Mouse (Mus musculus) embryonic facial prominence, embryonic 15.5 days (tissue): ENCODE results near the gene Ankrd44. TPM values are rescaled to one million over a fixed set of nuclear protein-coding genes. Genes with fewer than 3 reads are reported as not detected.

Experiments
- ATAC-seq: fragments of 200-750 bp; cut with Nextera tagmentation; 2 replicates; pipeline ENCODE4 v1.8.0; 2017; ENCODE audit warnings: low read depth, moderate TSS enrichment; ENCODE audit not compliant: insufficient number of reproducible peaks, low FRiP score, low TSS enrichment
- H3K27ac ChIP-seq: fragments of 300-500 bp; sonication (generic); replicated peaks from 2 replicates; pipeline ENCODE4 v1.5.1; 2015; ENCODE audit warnings: mild to moderate bottlenecking, inconsistent platforms
- H3K27me3 ChIP-seq: fragments of 300-500 bp; sonication (generic); 2 replicates; pipeline ENCODE4 v1.6.1; 2015; ENCODE audit warnings: inconsistent platforms
- H3K36me3 ChIP-seq: fragments of 300-500 bp; sonication (generic); 2 replicates; pipeline ENCODE4 v1.6.1; 2015; ENCODE audit warnings: mild to moderate bottlenecking, inconsistent platforms
- H3K4me1 ChIP-seq: fragments of 300-500 bp; sonication (generic); 2 replicates; pipeline ENCODE4 v1.6.1; 2015; ENCODE audit warnings: inconsistent platforms
- H3K4me2 ChIP-seq: fragments of 300-500 bp; sonication (generic); replicated peaks from 2 replicates; pipeline ENCODE4 v1.6.1; 2015; ENCODE audit warnings: mild to moderate bottlenecking, inconsistent platforms
- H3K4me3 ChIP-seq: fragments of 300-500 bp; sonication (generic); replicated peaks from 2 replicates; pipeline ENCODE4 v1.5.1; 2015; ENCODE audit warnings: mild to moderate bottlenecking, inconsistent platforms
- H3K9ac ChIP-seq: fragments of 300-500 bp; sonication (generic); 2 replicates; pipeline ENCODE4 v1.6.1; 2015; ENCODE audit warnings: inconsistent platforms
- H3K9me3 ChIP-seq: fragments of 300-500 bp; sonication (generic); replicated peaks from 2 replicates; pipeline ENCODE4 v1.6.1; 2016; ENCODE audit warnings: inconsistent platforms
- WGBS: fragments of 180-500 bp; shearing (Covaris S2); methylation state at CpG from one replicate; pipeline ENCODE4 v1.1.7; 2015; 5-methylcytosine and 5-hydroxymethylcytosine counted together
- polyA plus RNA-seq: library from polyadenylated mRNA; unstranded; fragments of >200 nt; fragmentation: Nextera tagmentation; extraction: Ambion mirVana; gene quantifications from 2 replicates; pipeline ENCODE4 v1.2.1, GENCODE M21; 2015

The Ankrd44 gene
- polyA plus RNA-seq, 1 experiment from 2014 or later: 22.9 TPM

DNA sequence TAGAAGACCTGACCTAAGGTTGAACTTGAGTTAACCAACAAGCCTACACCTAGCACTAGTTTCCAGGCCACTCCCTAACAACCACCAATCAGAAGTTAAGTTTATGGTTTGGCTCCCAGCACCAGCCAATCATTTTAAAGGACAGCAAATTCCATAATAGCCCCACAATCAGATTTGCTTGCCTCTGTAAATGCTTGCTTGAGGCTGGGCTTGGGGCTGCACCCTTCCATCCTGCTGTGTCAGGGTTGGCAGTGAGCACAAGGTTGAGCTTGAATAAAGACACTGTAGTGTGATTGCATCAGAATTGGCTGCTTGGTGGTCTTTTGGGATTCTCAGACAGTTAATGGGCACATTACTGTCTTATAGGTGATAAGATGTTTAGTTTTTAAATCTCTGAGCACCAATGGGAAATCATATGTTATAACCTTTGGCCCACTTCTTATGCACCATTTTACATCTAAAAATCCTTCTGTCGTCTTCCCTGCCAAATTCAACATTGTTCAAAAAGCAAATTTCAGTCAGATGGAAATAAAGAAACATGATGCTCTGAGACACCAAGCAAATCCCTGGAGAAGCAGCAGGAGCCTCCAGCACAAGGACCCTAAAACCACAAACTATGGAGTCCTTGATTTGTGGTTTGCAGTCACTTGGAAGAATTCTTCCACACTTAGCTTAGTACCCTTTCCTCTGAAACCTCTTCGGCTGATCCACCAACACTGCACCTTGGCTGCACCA lies 119.9 kb downstream of the Ankrd44 start:
- Histone ChIP-seq H3K27ac (no peak overlapping the region; the same call in 1 of the 2 replicates), H3K9ac (no peak overlapping the region), H3K36me3 (no peaks in the 10 kb centered on the region), H3K4me2 (no peak overlapping the region), H3K27me3 (no peaks in the 10 kb centered on the region), H3K4me3 (no peak overlapping the region), H3K9me3 (no peaks in the 10 kb centered on the region), H3K4me1 (no peaks in the 10 kb centered on the region; the same call in 1 of the 2 replicates)
- 45% methylated on average over 2 of the region's 2 CpGs for WGBS
- no peak; the same call in 1 of the 2 replicates for ATAC-seq

- Histone ChIP-seq H3K27ac (no peak overlapping the region), H3K4me3 (no peak overlapping the region), H3K9ac (no peak overlapping the region), H3K4me1 (0 out of 2 replicates have a peak, but pooled peaks cover 3% of the 10 kb centered on the region), H3K36me3 (no peaks in the 10 kb centered on the region), H3K4me2 (no peak overlapping the region), H3K27me3 (no peaks in the 10 kb centered on the region), H3K9me3 (no peaks in the 10 kb centered on the region)
- ATAC-seq: no peak
- WGBS: 94% methylated on average over 9 of the region's 9 CpGs
Measured at GRCm38 (mm10) chr1:54804406-54804805, 121.8 kb downstream of the Ankrd44 start.

DNA sequence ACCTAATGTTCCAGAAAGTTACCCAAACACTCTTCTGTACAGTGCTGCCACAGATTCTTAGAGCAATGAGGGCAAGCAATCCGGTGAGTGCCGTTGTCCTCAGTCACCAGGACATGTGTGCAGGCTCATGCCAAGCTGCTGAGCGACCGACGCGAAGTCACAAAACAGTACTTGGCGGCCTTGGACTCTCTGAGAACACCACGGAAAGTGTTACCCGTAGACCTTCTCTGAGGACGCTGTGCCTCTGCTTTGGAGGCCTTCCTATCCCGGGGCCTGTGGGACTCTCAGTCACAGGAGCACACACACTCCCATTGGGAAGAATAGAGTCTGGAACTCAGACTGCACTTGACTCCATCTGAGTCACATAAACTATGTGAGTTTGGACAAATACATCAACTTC lies 123.5 kb downstream of the Ankrd44 start:
- Histone ChIP-seq H3K36me3 (no peaks in the 10 kb centered on the region), H3K27ac (no peak overlapping the region), H3K4me1 (0 out of 2 replicates have a peak, but pooled peaks cover 6% of the 10 kb centered on the region), H3K4me3 (no peak overlapping the region), H3K27me3 (no peaks in the 10 kb centered on the region), H3K9me3 (no peaks in the 10 kb centered on the region), H3K4me2 (no peak overlapping the region), H3K9ac (no peak overlapping the region)
- 76% methylated on average over 11 of the region's 11 CpGs for WGBS
- ATAC-seq: no peak; the same call in 1 of the 2 replicates

DNA sequence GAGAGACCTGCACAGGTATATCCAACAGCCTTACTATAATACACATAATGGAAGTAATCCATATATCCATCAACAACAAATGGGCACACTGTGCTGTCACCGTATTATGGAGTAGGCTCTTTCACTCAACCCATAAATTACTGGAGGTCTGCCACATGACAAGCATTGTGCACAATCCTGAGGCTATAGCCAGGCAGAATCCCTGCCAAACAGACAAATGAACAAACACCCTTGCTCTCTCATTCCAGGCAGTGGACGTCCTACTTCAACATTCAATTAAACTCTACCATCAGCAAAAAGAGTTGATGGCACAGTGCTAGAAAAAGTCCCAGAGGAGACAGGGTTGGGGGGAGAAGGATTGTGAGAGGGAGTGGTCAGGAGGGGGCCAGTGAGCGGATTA lies 124.9 kb downstream of the Ankrd44 start:
- WGBS: 65% methylated on average over 2 of the region's 3 CpGs
- no peaks in the 10 kb centered on the region for H3K36me3 ChIP-seq

GRCm38 (mm10) chr1:54799421-54799820 lies 126.8 kb downstream of the Ankrd44 start:
- no peaks in the 10 kb centered on the region for H3K36me3 ChIP-seq
- H3K4me2 ChIP-seq: no peak overlapping the region
- WGBS: 30% methylated on average over 1 of the region's 1 CpGs
- H3K9ac ChIP-seq: no peak overlapping the region
- no peak overlapping the region for H3K27ac ChIP-seq
- 0 out of 2 replicates have a peak, but pooled peaks cover 6% of the 10 kb centered on the region for H3K4me1 ChIP-seq
- no peaks in the 10 kb centered on the region for H3K27me3 ChIP-seq
- no peak overlapping the region for H3K4me3 ChIP-seq
- ATAC-seq: no peak
- no peaks in the 10 kb centered on the region for H3K9me3 ChIP-seq

More for the DNA sequence above, 124.9 kb downstream of the Ankrd44 start:
- Histone ChIP-seq H3K4me2 (no peak overlapping the region), H3K4me1 (0 out of 2 replicates have a peak, but pooled peaks cover 6% of the 10 kb centered on the region), H3K27ac (no peak overlapping the region), H3K27me3 (no peaks in the 10 kb centered on the region), H3K9ac (no peak overlapping the region), H3K9me3 (no peaks in the 10 kb centered on the region), H3K4me3 (no peak overlapping the region)
- ATAC-seq: no peak

DNA sequence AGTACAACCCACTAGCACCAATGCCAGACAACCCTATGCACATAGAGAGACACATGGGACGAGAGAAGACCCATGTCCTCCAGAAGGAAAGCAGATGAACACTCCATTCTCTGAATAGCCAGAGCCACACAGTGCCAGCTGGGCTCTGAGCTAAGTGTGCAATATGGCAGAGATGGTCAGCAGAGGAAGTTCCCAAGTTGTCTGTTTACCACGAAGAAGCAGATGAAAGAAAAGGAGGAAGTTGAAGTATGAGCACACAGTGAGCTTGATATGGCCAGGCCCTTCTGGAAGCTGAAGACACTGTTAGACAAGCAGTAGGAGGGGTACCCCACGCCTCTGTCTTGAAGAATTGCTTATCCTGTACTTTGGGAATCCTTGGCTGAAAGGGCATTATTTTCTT lies 127.8 kb downstream of the Ankrd44 start:
- no peak for ATAC-seq
- no peaks in the 10 kb centered on the region for H3K36me3 ChIP-seq
- no peak overlapping the region for H3K9ac ChIP-seq
- H3K4me2 ChIP-seq: no peak overlapping the region
- 0 out of 2 replicates have a peak, but pooled peaks cover 6% of the 10 kb centered on the region for H3K4me1 ChIP-seq
- H3K27ac ChIP-seq: no peak overlapping the region
- H3K27me3 ChIP-seq: no peaks in the 10 kb centered on the region
- no peak overlapping the region for H3K4me3 ChIP-seq
- no peaks in the 10 kb centered on the region for H3K9me3 ChIP-seq
- 69% methylated on average over 3 of the region's 3 CpGs for WGBS

GRCm38 (mm10) chr1:54794709-54795108 lies 131.5 kb downstream of the Ankrd44 start:
- no peak for ATAC-seq
- H3K9me3 ChIP-seq: no peaks in the 10 kb centered on the region
- no peak overlapping the region for H3K27ac ChIP-seq
- H3K27me3 ChIP-seq: no peaks in the 10 kb centered on the region
- H3K4me1 ChIP-seq: 0 out of 2 replicates have a peak, but pooled peaks cover 5% of the 10 kb centered on the region
- H3K4me3 ChIP-seq: no peak overlapping the region
- H3K36me3 ChIP-seq: no peaks in the 10 kb centered on the region
- H3K9ac ChIP-seq: no peak overlapping the region
- no peak overlapping the region for H3K4me2 ChIP-seq
- 97% methylated on average over 2 of the region's 2 CpGs for WGBS

DNA sequence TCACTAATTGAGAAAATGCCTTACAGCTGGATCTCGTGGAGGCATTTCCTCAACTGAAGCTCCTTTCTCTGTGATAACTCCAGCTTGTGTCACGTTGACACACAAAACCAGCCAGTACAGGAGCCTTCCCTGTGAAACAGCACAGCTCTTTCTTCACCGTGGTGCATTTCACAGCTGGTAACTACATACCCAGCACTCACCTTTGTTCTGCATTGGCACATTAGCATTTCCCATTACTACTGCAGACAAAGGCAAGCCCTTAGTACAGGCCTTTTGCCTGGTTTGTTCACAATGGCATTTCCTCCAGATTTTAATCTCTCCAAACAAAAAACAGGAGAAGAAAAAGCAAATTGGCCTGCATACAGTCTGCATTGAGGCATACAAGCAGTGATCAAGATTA lies 134.8 kb downstream of the Ankrd44 start:
- no peaks in the 10 kb centered on the region for H3K27me3 ChIP-seq
- H3K27ac ChIP-seq: no peak overlapping the region
- no peaks in the 10 kb centered on the region for H3K9me3 ChIP-seq
- ATAC-seq: no peak
- 44% methylated on average over 3 of the region's 3 CpGs for WGBS
- H3K4me3 ChIP-seq: no peak overlapping the region
- H3K4me1 ChIP-seq: peaks cover 2% of the 10 kb centered on the region; the same call in 1 of the 2 replicates
- no peak overlapping the region for H3K4me2 ChIP-seq
- no peak overlapping the region for H3K9ac ChIP-seq
- H3K36me3 ChIP-seq: no peaks in the 10 kb centered on the region

DNA sequence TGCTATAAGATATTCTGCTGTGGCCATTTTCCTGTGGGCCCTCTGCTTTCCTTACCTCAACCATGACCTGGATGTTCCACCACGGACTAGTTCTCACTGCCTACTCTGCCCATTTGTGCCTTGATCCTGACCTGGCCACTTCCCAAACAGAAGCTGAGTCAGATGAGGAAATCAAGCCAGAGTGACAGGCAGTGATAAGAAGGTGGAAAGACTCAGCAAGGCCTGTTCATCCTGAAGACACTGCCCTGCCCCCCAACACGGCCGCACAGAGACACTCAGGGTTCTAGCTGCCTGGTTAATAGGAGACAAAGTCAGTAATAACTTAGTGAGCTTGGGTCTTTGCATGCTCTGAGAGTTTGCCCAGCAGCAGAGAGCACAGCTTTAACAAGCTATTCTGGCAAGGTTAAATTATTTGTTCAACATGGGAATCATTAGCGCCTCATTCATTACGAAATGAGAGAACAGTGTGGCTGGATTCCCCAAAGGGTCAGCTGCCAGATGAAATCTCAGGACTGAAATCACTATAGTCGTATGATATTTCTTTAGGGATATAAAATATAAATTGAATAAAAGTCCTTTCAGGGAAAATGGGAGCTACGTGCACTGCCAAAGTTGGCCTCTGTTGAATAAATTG lies 136.7 kb downstream of the Ankrd44 start:
- no peaks in the 10 kb centered on the region for H3K36me3 ChIP-seq
- no peak overlapping the region for H3K4me3 ChIP-seq
- ATAC-seq: no peak
- H3K9ac ChIP-seq: no peak overlapping the region
- no peak overlapping the region for H3K27ac ChIP-seq
- H3K27me3 ChIP-seq: no peaks in the 10 kb centered on the region
- H3K4me1 ChIP-seq: peaks cover 2% of the 10 kb centered on the region; the same call in 1 of the 2 replicates
- no peak overlapping the region for H3K4me2 ChIP-seq
- WGBS: 64% methylated on average over 7 of the region's 7 CpGs
- H3K9me3 ChIP-seq: no peaks in the 10 kb centered on the region

DNA sequence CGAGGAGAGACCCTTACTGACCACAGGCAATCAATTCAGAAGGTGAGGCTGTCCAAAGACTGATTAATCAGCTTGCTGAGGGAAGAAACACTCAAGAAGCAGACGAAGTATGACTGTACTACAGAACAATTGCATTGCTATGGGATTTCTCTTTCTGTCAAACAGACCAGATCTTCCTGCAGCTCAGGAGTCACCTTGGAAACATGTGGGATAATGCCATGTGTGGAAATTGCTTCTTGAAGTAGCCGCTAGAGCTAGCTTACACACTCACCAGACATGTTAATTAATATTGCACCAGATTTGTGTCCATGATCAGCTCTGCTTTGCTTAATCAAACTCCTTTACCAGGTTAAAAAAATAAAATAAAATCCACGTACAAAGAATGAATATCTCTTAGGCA lies 137.8 kb downstream of the Ankrd44 start:
- Histone ChIP-seq H3K4me3 (no peak overlapping the region), H3K4me2 (no peak overlapping the region), H3K4me1 (peaks cover 2% of the 10 kb centered on the region; the same call in 1 of the 2 replicates), H3K27me3 (no peaks in the 10 kb centered on the region), H3K9me3 (no peaks in the 10 kb centered on the region), H3K27ac (no peak overlapping the region), H3K9ac (no peak overlapping the region), H3K36me3 (no peaks in the 10 kb centered on the region)
- no peak for ATAC-seq
- WGBS: 76% methylated on average over 4 of the region's 4 CpGs

DNA sequence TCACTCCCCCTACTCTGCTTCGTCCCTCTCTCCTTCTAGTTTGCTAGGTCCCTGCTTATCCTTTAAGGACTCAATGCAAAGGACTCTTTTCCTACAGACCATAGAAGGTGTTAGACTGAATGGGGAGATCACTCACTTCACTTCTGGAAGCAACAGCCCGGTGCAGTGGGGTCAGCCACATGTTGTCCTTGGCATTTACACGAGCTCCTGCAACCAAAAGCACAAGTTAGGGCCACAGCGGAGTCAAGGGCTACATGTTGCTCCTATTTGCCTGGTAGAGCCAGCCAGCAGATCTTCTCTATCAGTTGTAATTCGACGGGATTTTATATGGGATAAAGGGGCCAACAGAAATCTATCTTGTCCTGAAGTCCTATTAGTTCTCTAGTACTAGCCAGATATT lies 148.0 kb downstream of the Ankrd44 start:
- H3K4me3 ChIP-seq: no peak overlapping the region
- H3K4me2 ChIP-seq: no peak overlapping the region
- H3K9ac ChIP-seq: no peak overlapping the region
- no peaks in the 10 kb centered on the region for H3K36me3 ChIP-seq
- H3K4me1 ChIP-seq: no peaks in the 10 kb centered on the region
- H3K27ac ChIP-seq: no peak overlapping the region
- no peaks in the 10 kb centered on the region for H3K9me3 ChIP-seq
- H3K27me3 ChIP-seq: no peaks in the 10 kb centered on the region
- 92% methylated on average over 6 of the region's 6 CpGs for WGBS
- ATAC-seq: no peak
